Mouse (Mus musculus) cortical plate, adult 2 months (tissue): ENCODE results near the gene Cnpy3. TPM values are rescaled to one million over a fixed set of nuclear protein-coding genes. Genes with fewer than 3 reads are reported as not detected.

Experiments
- H3K27ac ChIP-seq: fragments of 200-500 bp; 2 replicates; pipeline ENCODE4 v1.5.1; 2012; ENCODE audit warnings: low read length, control low read depth, inconsistent platforms; ENCODE audit not compliant: insufficient read depth
- H3K4me1 ChIP-seq: fragments of 200-500 bp; 2 replicates; pipeline ENCODE4 v1.6.1; 2011; ENCODE audit warnings: low read length; ENCODE audit not compliant: control insufficient read depth, insufficient read depth
- H3K4me3 ChIP-seq: fragments of 200-500 bp; 2 replicates; pipeline ENCODE4 v1.5.1; 2011; ENCODE audit warnings: mild to moderate bottlenecking, low read length, control low read depth; ENCODE audit not compliant: insufficient read depth
- CTCF ChIP-seq: fragments of 200-500 bp; IDR thresholded peaks from 2 replicates; pipeline ENCODE4 v1.5.1; 2011; ENCODE audit warnings: mild to moderate bottlenecking, control low read depth, low read length; ENCODE audit not compliant: insufficient read depth; ENCODE audit errors: extremely low read depth
- POLR2A ChIP-seq: fragments of 200-500 bp; IDR thresholded peaks from 2 replicates; pipeline ENCODE4 v1.6.1; 2011; ENCODE audit warnings: mild to moderate bottlenecking, low read length, control low read depth; ENCODE audit not compliant: insufficient read depth; ENCODE audit errors: extremely low read depth
- polyA plus RNA-seq: library from polyadenylated mRNA; depleted of rRNA; stranded (reverse); fragments of >200 nt; gene quantifications from 2 replicates; pipeline ENCODE4 v1.2.3, GENCODE M21; 2012

The Cnpy3 gene
- polyA plus RNA-seq, 1 experiment = 93.6 TPM

DNA sequence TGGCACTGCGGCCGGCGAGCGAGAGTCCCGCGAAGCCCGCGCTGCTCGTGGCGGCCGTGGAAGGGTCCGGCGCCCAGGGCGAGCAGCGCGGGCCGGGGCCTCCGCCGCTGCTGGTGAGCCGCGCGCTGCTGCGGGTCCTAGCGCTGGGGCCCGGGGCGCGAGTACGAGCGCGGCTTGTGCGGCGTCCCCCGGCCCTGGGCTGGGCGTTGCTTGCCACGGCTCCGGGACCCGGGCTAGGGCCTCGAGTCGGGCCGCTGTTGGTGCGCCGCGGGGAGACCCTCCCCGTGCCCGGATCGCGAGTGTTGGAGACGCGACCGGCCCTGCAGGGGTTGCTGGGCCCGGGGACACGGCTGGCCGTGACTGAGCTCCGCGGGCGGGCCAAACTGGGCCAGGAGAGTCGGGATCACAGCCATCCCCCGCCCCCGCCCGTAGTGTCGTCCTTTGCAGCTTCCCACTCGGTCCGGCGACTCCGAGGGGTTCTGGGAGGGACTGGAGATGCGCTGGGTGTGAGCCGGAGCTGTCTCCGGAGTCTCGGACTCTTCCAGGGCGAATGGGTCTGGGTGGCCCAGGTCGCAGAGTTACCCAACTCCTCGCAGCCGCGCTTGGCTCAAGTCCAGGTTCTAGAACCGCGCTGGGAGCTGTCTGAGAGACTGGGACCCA, 40.3 kb downstream of the Cnpy3 start:
- TF ChIP-seq POLR2A (no peak), CTCF (no peak)

DNA sequence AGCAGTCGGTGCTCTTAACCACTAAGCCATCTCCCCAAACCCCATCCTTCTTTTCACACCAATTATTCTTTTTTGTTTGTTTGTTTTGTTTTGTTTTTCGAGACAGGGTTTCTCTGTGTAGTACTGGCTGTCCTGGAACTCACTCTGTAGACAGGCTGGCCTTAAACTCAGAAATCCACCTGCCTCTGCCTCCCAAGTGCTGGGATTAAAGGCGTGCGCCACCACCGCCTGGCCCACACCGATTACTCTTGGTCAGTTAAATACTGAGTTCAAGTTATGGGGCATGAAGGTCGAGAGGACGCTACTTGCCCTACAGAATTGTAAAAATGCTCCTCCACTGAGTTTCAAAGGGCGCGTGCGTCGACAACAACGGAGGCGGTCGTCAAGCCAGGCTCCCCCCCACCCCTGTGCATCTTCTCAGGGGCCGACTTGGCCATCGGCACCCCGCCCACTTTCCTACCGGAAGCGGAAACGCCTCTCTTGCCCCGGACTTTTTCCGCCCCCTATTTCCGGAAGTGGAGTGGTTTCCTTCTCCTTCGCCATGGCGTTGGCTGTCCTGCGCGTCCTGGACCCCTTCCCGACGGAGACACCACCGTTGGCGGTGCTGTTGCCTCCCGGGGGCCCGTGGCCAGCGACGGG, 40.9 kb downstream of the Cnpy3 start, which contains the start of gene Pex6:
Gene Pex6, plus strand, starts transcription at position 505 of the 639 bp plus-strand sequence.
- peak within 1 kb of the TSS; percentile 64 for H3K4me3 ChIP-seq
- TF ChIP-seq POLR2A (peak; percentile 75), CTCF (no peak)
- peaks cover 4% of the 10 kb centered on the region for H3K4me1 ChIP-seq
- H3K27ac ChIP-seq = peak within 1 kb of the TSS; percentile 26; the same call in 1 of the 2 replicates

More for the DNA sequence above, 40.3 kb downstream of the Cnpy3 start:
- Histone ChIP-seq H3K27ac (no peak overlapping the region), H3K4me3 (peak overlapping the region; percentile 64), H3K4me1 (peaks cover 4% of the 10 kb centered on the region)

DNA sequence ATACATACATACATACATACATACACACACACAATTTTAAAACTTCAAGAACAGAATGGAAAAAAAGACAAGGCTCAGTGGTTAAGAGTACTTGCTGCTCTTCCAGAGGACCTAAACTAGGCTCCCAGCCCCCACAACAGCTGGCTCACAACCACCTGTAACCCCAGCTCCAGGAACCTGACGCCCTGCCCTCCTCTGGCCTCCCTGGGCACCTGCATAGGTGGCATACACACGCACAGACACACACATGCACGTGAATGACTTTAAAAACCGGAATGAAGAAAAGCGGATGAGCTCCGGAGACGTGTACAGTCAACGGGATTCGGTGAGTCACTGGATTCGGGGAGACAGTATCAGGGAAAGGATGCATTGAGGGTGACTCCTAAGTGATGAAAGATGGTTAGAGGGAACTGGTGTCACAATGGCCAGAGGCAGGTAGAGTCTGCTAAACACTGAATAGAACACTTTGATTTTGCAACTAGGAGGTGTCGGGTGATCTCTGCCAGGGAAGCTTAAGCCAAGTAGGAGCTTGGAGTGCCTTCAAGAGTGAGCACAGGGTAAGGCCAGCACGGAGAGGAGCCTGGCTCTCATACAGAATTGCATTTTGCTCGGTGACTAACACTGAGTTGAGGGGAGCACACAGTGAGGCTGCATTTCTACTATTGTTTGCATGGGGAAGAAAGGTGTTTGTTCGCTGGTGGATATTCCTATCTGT, 45.5 kb downstream of the Cnpy3 start:
- Histone ChIP-seq H3K4me3 (no peak overlapping the region), H3K4me1 (peaks cover 8% of the 10 kb centered on the region), H3K27ac (no peak overlapping the region)
- no peak for TF ChIP-seq CTCF
- no peak for TF ChIP-seq POLR2A

DNA sequence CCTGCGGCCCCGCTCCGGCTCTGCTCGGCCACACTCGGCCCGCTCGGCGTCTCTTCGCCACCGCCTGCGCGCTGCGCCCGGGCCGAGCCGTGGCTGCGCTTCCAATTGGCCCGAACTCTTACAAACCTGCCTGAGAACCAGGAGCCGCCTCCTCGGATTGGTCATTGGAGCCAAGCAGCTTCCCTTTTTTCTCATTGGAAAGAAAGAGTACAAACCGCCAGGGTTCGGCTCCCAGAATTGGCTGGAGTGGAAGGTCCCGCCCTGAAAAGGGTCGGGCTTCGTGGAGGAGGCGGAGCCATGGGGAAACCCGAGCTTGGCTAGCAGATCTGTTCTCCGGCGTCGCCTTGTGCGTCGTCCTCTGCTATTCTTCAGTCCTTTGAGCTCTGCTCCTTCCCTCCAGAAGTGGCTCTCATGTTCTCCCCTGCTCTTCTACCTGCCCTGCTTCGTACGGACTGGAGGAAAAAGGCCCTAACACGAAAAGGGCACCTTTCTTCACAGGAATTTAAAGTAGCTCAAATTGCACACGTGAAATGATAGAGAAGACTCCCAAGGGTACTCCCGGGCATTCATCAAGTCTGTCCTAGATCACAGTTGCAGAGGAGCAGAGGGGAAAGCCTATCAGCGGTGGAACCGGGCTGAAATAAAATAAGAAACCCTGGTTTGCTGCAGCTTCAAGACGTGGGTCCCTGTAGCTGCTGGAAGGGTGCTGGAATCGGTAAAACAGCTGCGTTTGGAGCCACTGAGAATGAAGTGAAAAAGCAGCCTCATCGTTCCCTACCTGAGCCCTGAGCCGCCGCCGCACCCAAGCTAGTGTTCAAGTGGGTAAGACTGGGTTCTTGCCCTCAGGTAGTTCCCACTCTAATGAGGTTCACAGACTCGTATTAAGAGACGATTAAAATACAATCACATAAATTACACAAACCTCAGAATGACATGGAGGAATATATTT, 46.9 kb downstream of the Cnpy3 start, which contains the start of gene Ppp2r5d:
Gene Ppp2r5d, minus strand, starts transcription at position 225 of the 949 bp plus-strand sequence.
- peaks cover 10% of the 10 kb centered on the region for H3K4me1 ChIP-seq
- no peak within 1 kb of the TSS for H3K27ac ChIP-seq
- TF ChIP-seq POLR2A = peak; percentile 97
- TF ChIP-seq CTCF = no peak
- peak within 1 kb of the TSS; percentile 14 for H3K4me3 ChIP-seq

DNA sequence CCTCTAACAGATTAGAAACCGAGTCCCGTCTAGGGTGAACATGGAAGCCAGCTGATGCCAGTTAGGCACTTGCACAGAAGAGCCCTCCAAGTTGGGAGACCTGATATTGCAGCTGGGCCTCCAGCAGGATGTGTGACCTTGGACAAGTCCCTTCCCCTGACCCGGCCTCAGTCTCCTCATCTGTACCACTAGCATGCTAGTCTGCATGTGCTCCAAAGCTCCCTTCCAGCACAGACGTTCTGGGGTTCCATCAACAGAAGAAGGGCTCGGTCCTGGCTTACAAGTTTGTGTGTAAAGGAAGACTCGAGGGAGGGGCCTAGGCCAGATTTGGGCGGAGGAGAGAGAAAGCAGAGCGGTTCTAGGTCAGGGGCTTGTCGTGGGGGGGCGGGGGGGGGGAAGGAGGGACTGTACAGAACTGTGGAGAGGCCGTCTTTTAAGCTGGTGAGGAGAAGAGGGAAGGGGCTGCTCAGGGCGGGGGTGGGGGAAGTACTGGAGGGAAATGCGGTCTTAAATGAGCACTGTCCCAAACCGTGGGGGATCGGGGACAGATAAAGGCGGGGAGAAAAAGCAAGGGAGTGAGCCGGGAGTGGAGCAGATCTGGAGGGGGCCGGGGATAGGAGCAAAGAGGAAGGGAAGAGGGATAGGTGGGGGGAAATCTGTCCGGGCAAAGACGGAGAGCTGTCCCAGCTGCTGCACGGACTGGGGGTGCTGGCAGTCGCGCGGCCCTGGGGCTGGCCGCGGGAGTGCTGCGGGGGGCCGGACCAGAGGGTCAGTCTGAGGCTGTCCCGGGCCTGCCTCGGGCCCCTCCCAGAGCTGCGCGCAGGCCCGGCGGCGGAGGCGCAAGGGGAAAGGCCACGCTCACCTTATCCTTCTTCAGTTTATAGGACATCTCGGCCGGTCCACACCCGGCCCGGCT, 47.8 kb downstream of the Cnpy3 start:
- peak overlapping the region; percentile 14 for H3K4me3 ChIP-seq
- no peak overlapping the region for H3K27ac ChIP-seq
- peaks cover 10% of the 10 kb centered on the region for H3K4me1 ChIP-seq
- TF ChIP-seq CTCF (no peak), POLR2A (no peak)

DNA sequence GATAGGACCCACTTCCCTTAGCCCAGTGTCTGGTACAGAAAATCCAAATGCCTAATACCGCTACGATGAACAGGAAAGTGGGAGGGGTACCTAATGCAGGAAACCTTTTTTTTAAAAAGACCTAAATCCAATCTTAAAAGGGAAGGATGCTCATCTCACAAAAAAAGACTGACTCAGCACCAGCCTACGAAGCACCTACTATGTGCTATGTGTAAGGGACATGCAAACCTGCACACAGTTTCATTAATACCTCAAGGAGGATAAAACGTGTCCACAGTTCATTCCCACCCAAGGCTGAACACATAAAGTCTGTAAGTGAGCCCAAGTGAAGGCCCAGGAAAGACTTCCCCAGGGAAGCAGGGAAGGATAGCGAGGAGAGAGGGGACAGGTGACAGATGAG, 49.5 kb downstream of the Cnpy3 start:
- H3K4me1 ChIP-seq = peaks cover 10% of the 10 kb centered on the region
- peak overlapping the region; percentile 14 for H3K4me3 ChIP-seq
- TF ChIP-seq CTCF = no peak
- TF ChIP-seq POLR2A = no peak
- H3K27ac ChIP-seq = 0 out of 2 replicates have a peak overlapping the region, but pooled peaks have one; percentile 5

DNA sequence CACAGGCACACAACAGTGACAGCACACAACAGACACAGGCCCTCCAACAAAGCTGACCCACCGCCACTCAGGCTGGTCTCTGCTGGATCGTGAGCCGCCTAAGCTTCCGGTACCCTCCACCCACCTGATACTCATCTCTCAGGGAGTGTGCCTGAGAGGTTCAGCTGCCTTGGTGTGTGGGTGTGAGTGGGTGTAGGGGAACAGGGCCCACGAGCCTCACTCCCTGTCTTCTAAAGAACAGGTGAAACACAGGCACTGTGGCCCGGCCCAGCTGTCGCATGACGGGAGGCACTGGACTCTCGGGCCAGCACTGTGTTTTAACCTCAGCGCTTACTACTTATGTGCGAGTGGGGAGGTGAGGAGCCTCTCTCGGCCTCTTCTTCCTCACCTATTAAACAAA, 49.9 kb downstream of the Cnpy3 start:
- Histone ChIP-seq H3K4me1 (peaks cover 10% of the 10 kb centered on the region), H3K27ac (0 out of 2 replicates have a peak overlapping the region, but pooled peaks have one; percentile 5), H3K4me3 (peak overlapping the region; percentile 14; the same call in 1 of the 2 replicates)
- TF ChIP-seq POLR2A (no peak), CTCF (no peak)

DNA sequence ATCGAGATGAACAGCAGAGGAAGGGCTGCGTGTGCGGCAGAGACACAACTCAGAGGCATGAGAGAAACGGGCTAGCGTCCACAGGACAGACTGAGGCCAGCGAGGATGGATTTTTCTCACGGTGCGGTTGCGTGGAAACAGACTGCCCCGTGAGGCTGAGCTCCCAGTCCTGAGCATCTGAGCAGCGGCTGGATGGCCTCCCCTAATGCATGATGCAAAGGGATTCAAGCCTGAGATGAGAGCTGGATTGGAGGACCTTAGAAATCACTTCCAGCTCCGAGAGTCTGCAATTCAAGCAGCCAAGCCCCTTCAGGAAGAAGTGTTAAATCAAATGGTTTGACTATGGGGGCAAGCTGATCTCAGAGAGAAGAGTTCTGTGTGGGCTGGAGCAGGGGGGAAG, 50.5 kb downstream of the Cnpy3 start:
- Histone ChIP-seq H3K4me3 (peak overlapping the region; percentile 14), H3K4me1 (peaks cover 10% of the 10 kb centered on the region), H3K27ac (no peak overlapping the region)
- no peak for TF ChIP-seq POLR2A
- TF ChIP-seq CTCF = no peak
